Mouse (Mus musculus) midbrain, embryonic 12.5 days (tissue): ENCODE data around the gene Dpf3. TPM values are rescaled to one million over a fixed set of nuclear protein-coding genes. Genes with fewer than 3 reads are reported as not detected.
A peak's percentile ranks its signal among the peaks of the same experiment; 100 is the strongest.

Experiments used
- ATAC-seq: fragments of 200-750 bp; cut with Nextera tagmentation; 2 replicates; pipeline ENCODE4 v1.8.0; 2017; ENCODE audit warnings: low read depth, moderate TSS enrichment, moderate library complexity; ENCODE audit not compliant: low FRiP score
- H3K27ac ChIP-seq: fragments of 300-500 bp; sonication (generic); replicated peaks from 2 replicates; pipeline ENCODE4 v1.5.1; 2016; ENCODE audit warnings: mild to moderate bottlenecking
- H3K27me3 ChIP-seq: fragments of 300-500 bp; sonication (generic); 2 replicates; pipeline ENCODE4 v1.6.1; 2016; ENCODE audit warnings: mild to moderate bottlenecking
- H3K36me3 ChIP-seq: fragments of 300-500 bp; sonication (generic); 2 replicates; pipeline ENCODE4 v1.6.1; 2016
- H3K4me1 ChIP-seq: fragments of 300-500 bp; sonication (generic); 2 replicates; pipeline ENCODE4 v1.6.1; 2016
- H3K4me2 ChIP-seq: fragments of 300-500 bp; sonication (generic); replicated peaks from 2 replicates; pipeline ENCODE4 v1.6.1; 2016; ENCODE audit warnings: mild to moderate bottlenecking, moderate library complexity
- H3K4me3 ChIP-seq: fragments of 300-500 bp; sonication (generic); 2 replicates; pipeline ENCODE4 v1.5.1; 2016; ENCODE audit warnings: mild to moderate bottlenecking
- H3K9ac ChIP-seq: fragments of 300-500 bp; sonication (generic); replicated peaks from 2 replicates; pipeline ENCODE4 v1.6.1; 2016; ENCODE audit warnings: mild to moderate bottlenecking, moderate library complexity
- H3K9me3 ChIP-seq: fragments of 300-500 bp; sonication (generic); 2 replicates; pipeline ENCODE4 v1.6.1; 2016; ENCODE audit warnings: mild to moderate bottlenecking
- WGBS: fragments of 180-500 bp; shearing (Covaris S2); methylation state at CpG from one replicate; pipeline ENCODE4 v1.1.7; 2016; 5-methylcytosine and 5-hydroxymethylcytosine counted together
- polyA plus RNA-seq: library from polyadenylated mRNA; unstranded; fragments of >200 nt; fragmentation: Nextera tagmentation; extraction: Ambion mirVana; gene quantifications from 2 replicates; pipeline ENCODE4 v1.2.1, GENCODE M21; 2016

Dpf3 gene
- polyA plus RNA-seq, 1 experiment from 2014 or later = 19.3 TPM

DNA sequence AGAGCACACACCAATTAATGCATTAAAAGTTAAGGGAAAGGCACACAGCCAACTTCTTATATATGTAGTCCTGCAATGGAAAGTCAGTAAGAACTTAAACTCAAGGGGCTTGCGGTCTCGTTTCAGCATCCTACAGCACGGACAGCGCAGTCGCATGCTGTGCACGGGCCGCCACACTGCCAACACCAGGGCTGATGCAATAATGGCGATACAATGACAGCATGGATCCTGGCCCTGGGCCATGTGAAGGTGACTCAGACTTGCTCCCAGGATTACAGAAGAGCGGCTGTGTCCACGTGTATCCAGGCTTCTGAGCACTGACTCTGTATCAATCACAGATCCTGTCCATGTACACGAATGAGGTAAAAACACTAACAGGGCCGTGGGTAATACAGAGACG, 158.6 kb downstream of the Dpf3 start:
- H3K4me2 ChIP-seq = no peak overlapping the region
- H3K4me3 ChIP-seq = no peak overlapping the region
- no peak overlapping the region for H3K27ac ChIP-seq
- H3K36me3 ChIP-seq = no peaks in the 10 kb centered on the region
- WGBS = 89% methylated on average over 13 of the region's 13 CpGs
- no peaks in the 10 kb centered on the region for H3K27me3 ChIP-seq
- H3K9me3 ChIP-seq = no peaks in the 10 kb centered on the region
- no peak overlapping the region for H3K9ac ChIP-seq
- ATAC-seq = no peak
- H3K4me1 ChIP-seq = 0 out of 2 replicates have a peak, but pooled peaks cover 9% of the 10 kb centered on the region

DNA sequence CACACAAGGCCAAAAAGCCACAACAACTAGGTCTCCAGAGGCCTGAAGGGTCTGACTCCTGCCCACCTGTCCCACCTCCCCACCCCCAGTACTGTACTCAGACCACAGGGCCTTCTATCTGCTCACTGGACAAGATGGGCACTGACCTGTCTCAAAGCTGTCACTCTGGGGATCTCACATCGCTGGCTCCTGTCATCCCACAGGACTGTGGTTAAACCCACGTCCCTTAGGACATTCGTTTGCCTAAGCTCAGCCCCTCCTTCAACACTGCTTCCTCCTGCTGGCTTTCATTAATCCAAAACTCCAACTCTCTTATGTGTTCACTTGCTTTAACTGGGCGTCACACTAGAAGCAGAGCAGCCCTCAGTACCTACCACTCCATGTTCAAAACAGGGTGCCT, 159.0 kb downstream of the Dpf3 start:
- Histone ChIP-seq H3K4me2 (no peak overlapping the region), H3K4me1 (0 out of 2 replicates have a peak, but pooled peaks cover 9% of the 10 kb centered on the region), H3K27me3 (no peaks in the 10 kb centered on the region), H3K4me3 (no peak overlapping the region), H3K36me3 (no peaks in the 10 kb centered on the region), H3K9me3 (no peaks in the 10 kb centered on the region), H3K27ac (no peak overlapping the region), H3K9ac (no peak overlapping the region)
- no peak for ATAC-seq
- 57% methylated on average over 4 of the region's 4 CpGs for WGBS

GRCm38 (mm10) chr12:83327451-83327850, 160.1 kb downstream of the Dpf3 start:
- no peaks in the 10 kb centered on the region for H3K9me3 ChIP-seq
- H3K9ac ChIP-seq = no peak overlapping the region
- no peak for ATAC-seq
- no peaks in the 10 kb centered on the region for H3K27me3 ChIP-seq
- no peak overlapping the region for H3K27ac ChIP-seq
- no peaks in the 10 kb centered on the region for H3K36me3 ChIP-seq
- H3K4me1 ChIP-seq = 0 out of 2 replicates have a peak, but pooled peaks cover 9% of the 10 kb centered on the region
- H3K4me2 ChIP-seq = no peak overlapping the region
- no peak overlapping the region for H3K4me3 ChIP-seq
- 97% methylated on average over 1 of the region's 1 CpGs for WGBS

- H3K27me3 ChIP-seq = no peaks in the 10 kb centered on the region
- no peak overlapping the region for H3K4me3 ChIP-seq
- no peak overlapping the region for H3K9ac ChIP-seq
- no peaks in the 10 kb centered on the region for H3K9me3 ChIP-seq
- H3K4me1 ChIP-seq = peaks cover 6% of the 10 kb centered on the region; the same call in 1 of the 2 replicates
- 82% methylated on average over 3 of the region's 3 CpGs for WGBS
- no peaks in the 10 kb centered on the region for H3K36me3 ChIP-seq
- ATAC-seq = no peak
- H3K27ac ChIP-seq = no peak overlapping the region
- no peak overlapping the region for H3K4me2 ChIP-seq
Observed at GRCm38 (mm10) chr12:83320725-83321124, 166.8 kb downstream of the Dpf3 start.

DNA sequence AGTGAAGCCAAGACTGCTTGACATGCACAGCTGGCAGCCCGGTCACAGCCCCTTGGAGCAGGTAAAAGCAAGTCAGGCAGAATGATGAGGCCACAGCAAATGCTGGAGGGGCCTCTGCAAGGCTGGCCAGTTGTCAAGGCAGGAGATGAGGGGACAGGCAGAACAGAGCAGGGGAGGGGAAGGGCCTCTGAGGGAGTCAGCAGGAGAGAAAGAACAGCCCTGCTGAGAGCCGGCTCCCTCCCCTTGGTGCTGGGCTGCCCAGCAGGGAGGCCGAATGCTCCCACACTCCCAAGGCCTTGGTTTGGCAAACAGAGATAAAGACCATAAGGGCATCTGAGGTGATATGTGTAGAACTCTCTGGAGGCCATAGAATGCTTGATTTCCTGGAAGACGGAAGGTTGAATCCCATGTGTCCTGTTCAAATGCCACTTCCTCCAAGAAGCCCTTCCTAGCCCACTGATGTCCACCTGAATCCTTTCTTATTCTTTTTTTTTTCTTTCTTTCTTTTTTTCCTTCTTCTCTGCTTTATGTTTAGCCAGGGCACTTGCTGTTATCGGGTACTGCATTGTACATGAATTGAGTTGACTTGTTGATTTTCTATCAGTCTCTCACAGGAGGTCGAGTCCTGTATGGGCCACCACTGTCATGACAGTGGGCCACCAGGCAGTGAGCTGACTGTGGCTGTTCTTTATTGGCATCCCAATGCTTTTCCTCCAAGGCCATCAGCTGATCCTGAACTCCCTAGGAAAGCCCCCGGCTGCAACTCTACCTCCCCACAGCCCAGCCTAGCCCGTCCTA, 169.7 kb downstream of the Dpf3 start:
- Histone ChIP-seq H3K4me1 (peaks cover 6% of the 10 kb centered on the region; the same call in 1 of the 2 replicates), H3K27me3 (peaks cover 6% of the 10 kb centered on the region; the same call in 1 of the 2 replicates), H3K4me2 (no peak overlapping the region), H3K4me3 (no peak overlapping the region), H3K27ac (no peak overlapping the region), H3K9ac (no peak overlapping the region), H3K9me3 (no peaks in the 10 kb centered on the region), H3K36me3 (no peaks in the 10 kb centered on the region)
- WGBS = 64% methylated on average over 8 of the region's 8 CpGs
- no peak for ATAC-seq

DNA sequence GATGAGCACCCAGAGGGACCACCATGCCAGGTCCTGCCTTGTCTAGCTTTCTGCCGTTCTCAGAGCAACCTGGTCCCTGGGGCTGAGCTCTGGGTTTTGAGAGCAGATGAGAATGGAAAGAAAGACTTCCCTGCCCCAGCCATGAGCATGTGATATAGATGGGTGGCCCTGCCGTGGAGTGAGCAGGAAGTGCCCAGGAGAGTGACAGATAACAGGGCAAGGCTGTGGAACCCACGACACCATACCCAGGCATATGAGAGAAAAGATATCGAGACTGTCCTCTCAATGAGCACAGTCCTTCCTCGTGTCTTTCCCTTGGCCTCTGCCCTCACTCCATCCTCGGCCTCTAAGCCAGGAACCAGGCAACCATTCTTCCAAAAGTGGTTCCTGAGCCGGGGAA, 172.8 kb downstream of the Dpf3 start:
- no peak overlapping the region for H3K9ac ChIP-seq
- peaks cover 6% of the 10 kb centered on the region; the same call in 1 of the 2 replicates for H3K27me3 ChIP-seq
- H3K4me1 ChIP-seq = peaks cover 6% of the 10 kb centered on the region; the same call in 1 of the 2 replicates
- no peak overlapping the region for H3K27ac ChIP-seq
- no peak overlapping the region for H3K4me3 ChIP-seq
- H3K9me3 ChIP-seq = no peaks in the 10 kb centered on the region
- no peaks in the 10 kb centered on the region for H3K36me3 ChIP-seq
- WGBS = 81% methylated on average over 7 of the region's 7 CpGs
- H3K4me2 ChIP-seq = no peak overlapping the region
- ATAC-seq = no peak

DNA sequence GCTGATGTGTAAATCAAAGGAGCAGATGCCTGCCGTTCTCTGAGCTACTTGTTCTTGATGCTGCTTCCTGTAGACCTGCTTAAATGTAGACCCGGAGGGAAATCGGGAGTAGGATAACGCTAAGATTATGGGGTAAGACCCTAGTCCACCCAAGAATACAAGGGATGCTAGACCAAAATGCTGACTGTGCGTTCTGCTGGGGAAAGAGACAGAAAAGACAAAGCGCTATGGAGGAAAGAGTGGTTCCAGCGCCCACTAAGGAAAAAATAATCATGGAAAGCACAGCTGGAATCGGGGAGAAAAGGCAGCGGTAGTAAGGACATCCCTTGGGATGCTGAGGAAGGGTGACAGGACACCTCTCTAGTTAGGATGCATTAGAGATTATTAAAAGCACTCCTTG, 174.7 kb downstream of the Dpf3 start:
- Histone ChIP-seq H3K27me3 (peaks cover 6% of the 10 kb centered on the region; the same call in 1 of the 2 replicates), H3K4me3 (no peak overlapping the region), H3K4me1 (peaks cover 6% of the 10 kb centered on the region; the same call in 1 of the 2 replicates), H3K9me3 (no peaks in the 10 kb centered on the region), H3K9ac (no peak overlapping the region), H3K27ac (no peak overlapping the region), H3K36me3 (no peaks in the 10 kb centered on the region), H3K4me2 (no peak overlapping the region)
- 90% methylated on average over 9 of the region's 9 CpGs for WGBS
- no peak for ATAC-seq

GRCm38 (mm10) chr12:83310567-83310966, 176.9 kb downstream of the Dpf3 start:
- no peaks in the 10 kb centered on the region for H3K36me3 ChIP-seq
- no peak overlapping the region for H3K4me2 ChIP-seq
- no peak overlapping the region for H3K27ac ChIP-seq
- no peak overlapping the region for H3K9ac ChIP-seq
- no peak overlapping the region for H3K4me3 ChIP-seq
- H3K27me3 ChIP-seq = peaks cover 6% of the 10 kb centered on the region; the same call in 1 of the 2 replicates
- no peaks in the 10 kb centered on the region for H3K4me1 ChIP-seq
- WGBS = 70% methylated on average over 11 of the region's 11 CpGs
- ATAC-seq = no peak
- no peaks in the 10 kb centered on the region for H3K9me3 ChIP-seq

- Histone ChIP-seq H3K4me2 (no peak overlapping the region), H3K36me3 (no peaks in the 10 kb centered on the region), H3K9me3 (no peaks in the 10 kb centered on the region), H3K9ac (no peak overlapping the region), H3K27ac (no peak overlapping the region), H3K4me1 (no peaks in the 10 kb centered on the region), H3K27me3 (no peaks in the 10 kb centered on the region), H3K4me3 (no peak overlapping the region)
- no peak for ATAC-seq
- 86% methylated on average over 11 of the region's 11 CpGs for WGBS
Observed at GRCm38 (mm10) chr12:83309031-83309804, 178.3 kb downstream of the Dpf3 start.

GRCm38 (mm10) chr12:83308627-83309026, 178.9 kb downstream of the Dpf3 start:
- Histone ChIP-seq H3K36me3 (no peaks in the 10 kb centered on the region), H3K27me3 (no peaks in the 10 kb centered on the region), H3K4me3 (no peak overlapping the region), H3K9ac (no peak overlapping the region), H3K4me1 (no peaks in the 10 kb centered on the region), H3K9me3 (no peaks in the 10 kb centered on the region), H3K27ac (no peak overlapping the region), H3K4me2 (no peak overlapping the region)
- 70% methylated on average over 4 of the region's 4 CpGs for WGBS
- no peak for ATAC-seq

DNA sequence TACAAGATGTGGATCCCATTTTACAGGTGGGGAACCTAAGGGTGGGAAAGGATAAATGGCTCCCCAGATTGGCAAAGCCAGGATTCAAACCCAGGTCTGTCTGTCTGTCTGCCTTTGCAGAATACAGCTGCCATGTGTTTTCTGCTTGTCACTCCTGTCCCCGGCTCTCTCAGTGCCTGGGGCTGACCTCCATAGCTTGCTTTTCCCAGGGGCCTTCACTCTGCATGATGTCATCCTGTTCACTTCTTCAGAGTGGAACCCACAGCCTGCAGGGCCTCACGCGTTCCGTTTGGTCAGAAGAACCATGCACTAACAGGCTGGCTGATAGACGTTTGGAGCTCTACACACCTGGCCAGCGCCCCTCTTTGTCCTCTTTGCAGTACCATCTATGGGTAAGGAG, 184.3 kb downstream of the Dpf3 start:
- no peak for ATAC-seq
- H3K9me3 ChIP-seq = no peaks in the 10 kb centered on the region
- H3K4me2 ChIP-seq = 0 out of 2 replicates have a peak overlapping the region, but pooled peaks have one; percentile 25
- H3K27ac ChIP-seq = peak overlapping the region; percentile 75
- no peak overlapping the region for H3K4me3 ChIP-seq
- H3K36me3 ChIP-seq = no peaks in the 10 kb centered on the region
- 56% methylated on average over 6 of the region's 6 CpGs for WGBS
- no peaks in the 10 kb centered on the region for H3K27me3 ChIP-seq
- H3K4me1 ChIP-seq = peaks cover 22% of the 10 kb centered on the region
- peak overlapping the region; percentile 34; the same call in 1 of the 2 replicates for H3K9ac ChIP-seq
